Mouse (Mus musculus) Patski (cell line): ENCODE results near the gene Gcc1. TPM values are rescaled to one million over a fixed set of nuclear protein-coding genes. Genes with fewer than 3 reads are reported as not detected.

Experiments used
- ATAC-seq: fragments of 100-300 bp; one replicate; pipeline ENCODE4 v1.8.0; 2021
- CTCF ChIA-PET: fragments of 350-600 bp; sonication (Branson Sonifier 250); formaldehyde crosslinking; loops from one replicate; lab custom pipeline; 2022; ENCODE audit warnings: inconsistent platforms; lab: Charles Lee
- POLR2A ChIA-PET: fragments of 350-600 bp; sonication (Branson Sonifier 250); formaldehyde crosslinking; loops from one replicate; lab custom pipeline; 2022; ENCODE audit warnings: antibody characterized with exemption, inconsistent platforms; lab: Charles Lee
- DNase-seq: peaks from one replicate; pipeline ENCODE4 v3.0.0-alpha.2; 2011; ENCODE audit warnings: low read depth, low spot score
- H3K27me3 ChIP-seq: fragments of 371-371 bp; one replicate; pipeline ENCODE4 v1.5.1; 2021
- CTCF ChIP-seq: fragments of 100-300 bp; IDR thresholded peaks from one replicate; pipeline ENCODE4 v1.5.1; 2021
- in situ Hi-C: fragments of 300-500 bp; cut with MboI; formaldehyde crosslinking; loops from 3 replicates; pipeline ENCODE4 v1.11.1; 2018; ENCODE audit warnings: low pct_unique_long_range_greater_than_20kb, mixed read lengths
- polyA plus RNA-seq: library from polyadenylated mRNA; unstranded; gene quantifications from one replicate; pipeline ENCODE4 v1.2.3, GENCODE M21; 2021

Gcc1 gene
- 17.8 TPM for polyA plus RNA-seq

GRCm38 (mm10) chr6:28428290-28428689 lies at the start of gene Gcc1:
Gene Gcc1 (minus strand): TSS chr6:28428390.
- DNase-seq, result no peak
- in situ Hi-C loops, result loop anchor here (5.0 to 10.0 kb wide), 3 partner anchors 49 to 717 kb away; partner anchors contain the start of gene Snd1

GRCm38 (mm10) chr6:28474839-28475238 lies 46.6 kb upstream of the Gcc1 start, which contains the start of gene Snd1:
Gene Snd1 (plus strand): TSS chr6:28475139.
- no peak for DNase-seq
- ChIA-PET CTCF (no interaction called here), POLR2A (interaction anchor here (1.0 kb wide), 1 partner anchor 43 kb away, joined by 3 read pairs; no protein-coding TSS in a partner anchor)
- in situ Hi-C loops, result loop anchor here (5.0 kb wide), 1 partner anchor 48 kb away; the partner anchor contains the start of genes Fscn3 and Gcc1
- no peaks in the 10 kb centered on the region for H3K27me3 ChIP-seq
- no peak for TF ChIP-seq CTCF
- no peak for ATAC-seq

More at GRCm38 (mm10) chr6:28428290-28428689, at the start of gene Gcc1:
- no peak for TF ChIP-seq CTCF
- POLR2A ChIA-PET, result no interaction called here
- H3K27me3 ChIP-seq, result no peaks in the 10 kb centered on the region
- CTCF ChIA-PET, result no interaction called here
- ATAC-seq, result no peak

GRCm38 (mm10) chr6:28474211-28474610 lies 46.0 kb upstream of the Gcc1 start:
- in situ Hi-C loops, result no loop called here
- DNase-seq (no peak), ATAC-seq (no peak)
- ChIA-PET POLR2A (no interaction called here), CTCF (interaction anchor here (0.9 kb wide), 1 partner anchor 13 kb away, joined by 3 read pairs; no protein-coding TSS in a partner anchor)
- no peak for TF ChIP-seq CTCF
- H3K27me3 ChIP-seq, result no peaks in the 10 kb centered on the region

GRCm38 (mm10) chr6:28471284-28472035 lies 43.3 kb upstream of the Gcc1 start:
- DNase-seq (no peak), ATAC-seq (no peak)
- in situ Hi-C loops, result no loop called here

GRCm38 (mm10) chr6:28470621-28471020 lies 42.4 kb upstream of the Gcc1 start:
- H3K27me3 ChIP-seq, result no peaks in the 10 kb centered on the region
- no peak for DNase-seq
- in situ Hi-C loops, result no loop called here
- ATAC-seq, result no peak
- POLR2A ChIA-PET, result no interaction called here
- TF ChIP-seq CTCF, result no peak
- CTCF ChIA-PET, result interaction anchor here (0.9 kb wide), 1 partner anchor 10 kb away, joined by 3 read pairs; no protein-coding TSS in a partner anchor

More at GRCm38 (mm10) chr6:28471284-28472035, 43.3 kb upstream of the Gcc1 start:
- POLR2A ChIA-PET, result no interaction called here
- CTCF ChIA-PET, result no interaction called here
- H3K27me3 ChIP-seq, result no peaks in the 10 kb centered on the region
- TF ChIP-seq CTCF, result no peak

- POLR2A ChIA-PET, result no interaction called here
- ATAC-seq (no peak), DNase-seq (no peak)
- H3K27me3 ChIP-seq, result no peaks in the 10 kb centered on the region
- no peak for TF ChIP-seq CTCF
- in situ Hi-C loops, result no loop called here
- CTCF ChIA-PET, result interaction anchor here (0.9 to 1.0 kb wide), 2 partner anchors 9 to 38 kb away, joined by 3 read pairs; no protein-coding TSS in a partner anchor
Measured at GRCm38 (mm10) chr6:28470017-28470602, 41.9 kb upstream of the Gcc1 start.

GRCm38 (mm10) chr6:28464630-28465029 lies 36.4 kb upstream of the Gcc1 start:
- ATAC-seq, result no peak
- no peak for DNase-seq
- ChIA-PET POLR2A (no interaction called here), CTCF (no interaction called here)
- peaks cover 12% of the 10 kb centered on the region for H3K27me3 ChIP-seq
- TF ChIP-seq CTCF, result no peak
- in situ Hi-C loops, result no loop called here

GRCm38 (mm10) chr6:28460534-28460933 lies 32.3 kb upstream of the Gcc1 start:
- ChIA-PET POLR2A (no interaction called here), CTCF (interaction anchor here (0.7 to 2.0 kb wide), 8 partner anchors 9 to 267 kb away, joined by 3 to 6 read pairs (median 4); partner anchors contain the start of gene Arf5)
- H3K27me3 ChIP-seq, result peaks cover 17% of the 10 kb centered on the region
- in situ Hi-C loops, result no loop called here
- ATAC-seq (no peak), DNase-seq (no peak)
- peak; percentile 69 for TF ChIP-seq CTCF

GRCm38 (mm10) chr6:28459221-28459668 lies 31.1 kb upstream of the Gcc1 start:
- ATAC-seq (no peak), DNase-seq (no peak)
- TF ChIP-seq CTCF, result no peak
- in situ Hi-C loops, result no loop called here
- H3K27me3 ChIP-seq, result peaks cover 20% of the 10 kb centered on the region
- ChIA-PET CTCF (interaction anchor here (1.8 to 2.0 kb wide), 2 partner anchors 8 to 21 kb away, joined by 5 to 6 read pairs; no protein-coding TSS in a partner anchor), POLR2A (no interaction called here)

- ChIA-PET CTCF (interaction anchor here (2.0 kb wide), 1 partner anchor 9 kb away, joined by 6 read pairs; no protein-coding TSS in a partner anchor), POLR2A (no interaction called here)
- no peak for DNase-seq
- in situ Hi-C loops, result no loop called here
- peaks cover 41% of the 10 kb centered on the region for H3K27me3 ChIP-seq
- TF ChIP-seq CTCF, result no peak
- ATAC-seq, result no peak
Measured at GRCm38 (mm10) chr6:28450977-28451376, 22.8 kb upstream of the Gcc1 start.
